8 mouse cellular contexts compared by ENCODE assay signal in genomic region chr2:116062251-116062651, GRCm38 (mm10). TPM values are rescaled to one million over a fixed set of nuclear protein-coding genes. Genes with fewer than 3 reads are reported as not detected.
DNase-seq lines count a peak whose midpoint lies in the region; ATAC-seq and TF ChIP-seq lines count a peak whose summit lies in the region.

No protein-coding gene starts in this region.

- no peaks in the 10 kb centered on the region for H3K9me3 ChIP-seq in forebrain, embryonic 10.5 days
- no peaks in the 10 kb centered on the region for H3K9me3 ChIP-seq in hindbrain, postnatal 0 days (ENCODE audit: low read length)
- H3K9me3 ChIP-seq in lung, embryonic 15.5 days, result no peaks in the 10 kb centered on the region
- no peaks in the 10 kb centered on the region for H3K9me3 ChIP-seq in stomach, postnatal 0 days (ENCODE audit: control insufficient read depth, low read length)

- peak overlapping the region; percentile 90 for H3K27ac ChIP-seq in forebrain, embryonic 10.5 days
- peak overlapping the region; percentile 81 for H3K27ac ChIP-seq in hindbrain, postnatal 0 days
- H3K27ac ChIP-seq in lung, embryonic 15.5 days, result peak overlapping the region; percentile 89
- H3K27ac ChIP-seq in stomach, postnatal 0 days (replicated peaks), result peak overlapping the region; percentile 95

- peak overlapping the region; percentile 69 for H3K9ac ChIP-seq in hindbrain, postnatal 0 days (replicated peaks; ENCODE audit: low read length)
- H3K9ac ChIP-seq in lung, embryonic 15.5 days, result peak overlapping the region; percentile 75
- H3K9ac ChIP-seq in stomach, postnatal 0 days (ENCODE audit: low read length), result peak overlapping the region; percentile 91

- TF ChIP-seq EP300 in stomach, postnatal 0 days (optimal IDR thresholded peaks at IDR 0.05), result no peak

- peak; percentile 65 to 71 for DNase-seq in heart, adult 18-20 months
- DNase-seq in heart, adult 9 months (ENCODE audit: low spot score in 2 of 2), result no peak
- peak; percentile 70 for DNase-seq in forebrain, embryonic 10.5 days (ENCODE audit: extremely low spot score, low spot score)
- peak; percentile 51 for DNase-seq in hindbrain, postnatal 0 days (ENCODE audit: low spot score)
- peak; percentile 50 for DNase-seq in stomach, postnatal 0 days (ENCODE audit: low spot score)
- DNase-seq in cerebellum, adult 11-12 months, result no peak

- H3K36me3 ChIP-seq in forebrain, embryonic 10.5 days (replicated peaks), result peaks cover 27% of the 10 kb centered on the region
- H3K36me3 ChIP-seq in hindbrain, postnatal 0 days (ENCODE audit: insufficient read depth, low read length), result no peaks in the 10 kb centered on the region
- H3K36me3 ChIP-seq in lung, embryonic 15.5 days, result no peaks in the 10 kb centered on the region
- H3K36me3 ChIP-seq in stomach, postnatal 0 days (ENCODE audit: control insufficient read depth, insufficient read depth, low read length), result no peaks in the 10 kb centered on the region

- no peak for ATAC-seq in hindbrain, postnatal 0 days
- ATAC-seq in lung, embryonic 15.5 days (ENCODE audit: borderline replicate concordance, extremely low read depth, low FRiP score, low TSS enrichment), result no peak
- no peak for ATAC-seq in stomach, postnatal 0 days (ENCODE audit: low FRiP score, low TSS enrichment)
- no peak for ATAC-seq in erythroid progenitor cell, adult 5-6 weeks (replicated peaks; ENCODE audit: low FRiP score, poor library complexity, severe bottlenecking)

- peaks cover 55% of the 10 kb centered on the region for H3K27me3 ChIP-seq in forebrain, embryonic 10.5 days (ENCODE audit: poor library complexity, severe bottlenecking)
- H3K27me3 ChIP-seq in hindbrain, postnatal 0 days (ENCODE audit: insufficient read depth, low read length), result 0 out of 2 replicates have a peak, but pooled peaks cover 14% of the 10 kb centered on the region
- peaks cover 10% of the 10 kb centered on the region for H3K27me3 ChIP-seq in lung, embryonic 15.5 days
- H3K27me3 ChIP-seq in stomach, postnatal 0 days (ENCODE audit: control insufficient read depth, insufficient read depth, low read length), result no peaks in the 10 kb centered on the region

- no peak for TF ChIP-seq CTCF in hindbrain, postnatal 0 days (IDR thresholded peaks at IDR 0.05; ENCODE audit: low read depth)
- TF ChIP-seq CTCF in stomach, postnatal 0 days (IDR thresholded peaks at IDR 0.05; ENCODE audit: low read depth), result no peak

- 0% methylated on average over 20 of the region's 20 CpGs for WGBS in forebrain, embryonic 10.5 days
- 2% methylated on average over 20 of the region's 20 CpGs for WGBS in hindbrain, postnatal 0 days
- WGBS in lung, embryonic 15.5 days, result under 1% methylated on average over 20 of the region's 20 CpGs
- WGBS in stomach, postnatal 0 days, result 1% methylated on average over 20 of the region's 20 CpGs

- peak overlapping the region; percentile 76 for H3K4me3 ChIP-seq in forebrain, embryonic 10.5 days
- H3K4me3 ChIP-seq in hindbrain, postnatal 0 days (ENCODE audit: low read length), result peak overlapping the region; percentile 51
- H3K4me3 ChIP-seq in lung, embryonic 15.5 days, result peak overlapping the region; percentile 67
- H3K4me3 ChIP-seq in stomach, postnatal 0 days (ENCODE audit: low read depth, low read length), result peak overlapping the region; percentile 70

- H3K4me2 ChIP-seq in hindbrain, postnatal 0 days (ENCODE audit: low read depth, low read length), result peak overlapping the region; percentile 72
- peak overlapping the region; percentile 79 for H3K4me2 ChIP-seq in lung, embryonic 15.5 days
- peak overlapping the region; percentile 80 for H3K4me2 ChIP-seq in stomach, postnatal 0 days (replicated peaks; ENCODE audit: low read depth)

- peaks cover 73% of the 10 kb centered on the region for H3K4me1 ChIP-seq in forebrain, embryonic 10.5 days
- H3K4me1 ChIP-seq in hindbrain, postnatal 0 days (ENCODE audit: insufficient read depth, low read length), result no peaks in the 10 kb centered on the region
- peaks cover 27% of the 10 kb centered on the region for H3K4me1 ChIP-seq in lung, embryonic 15.5 days
- H3K4me1 ChIP-seq in stomach, postnatal 0 days (replicated peaks; ENCODE audit: control insufficient read depth, insufficient read depth), result no peaks in the 10 kb centered on the region

RNA-seq across cellular contexts. Expression of gene Meis2, which starts 3.4 kb away (rescaled TPM):
- total RNA-seq in heart, adult 18-20 months (2021), result 10 to 100 TPM; 19.1 to 24.3 TPM
- polyA plus RNA-seq in forebrain, embryonic 10.5 days (2016; fragmentation: Nextera tagmentation; extraction: Ambion mirVana), result 32.5 TPM in 2 replicates
- 132 and 133 TPM in 2 replicates for total RNA-seq in hindbrain, postnatal 0 days (2014; rRNA removed)
- polyA plus RNA-seq in hindbrain, postnatal 0 days (2015; fragmentation: Nextera tagmentation; extraction: Ambion mirVana), result 94.4 and 105 TPM in 2 replicates
- 24.4 and 25.8 TPM in 2 replicates for polyA plus RNA-seq in lung, embryonic 15.5 days (2015; fragmentation: Nextera tagmentation; extraction: Ambion mirVana)
- polyA plus RNA-seq in stomach, postnatal 0 days (2015; fragmentation: Nextera tagmentation; extraction: Ambion mirVana), result 17.7 and 20.2 TPM in 2 replicates
- total RNA-seq in erythroid progenitor cell, adult 5-6 weeks (2015; ENCODE audit: low replicate concordance), result not detected in 2 replicates
- total RNA-seq in erythroid progenitor cell, adult 5-6 weeks (2017; ENCODE audit: low replicate concordance), result not detected in 2 replicates

Comparison
In these comparisons a context has a peak if more than half of its experiments do, and no peak if none do; other contexts are left out.
1. DNase-seq: peak in heart, adult 18-20 months (2 of 2), forebrain, embryonic 10.5 days (single experiment), hindbrain, postnatal 0 days (single experiment) and stomach, postnatal 0 days (single experiment); none in heart, adult 9 months (0 of 2) and cerebellum, adult 11-12 months (single experiment).
2. Peak in every context shown above with its lines, with median percentiles within 50 percentile points of each other: H3K27ac ChIP-seq, H3K4me3 ChIP-seq, H3K4me2 ChIP-seq and H3K9ac ChIP-seq.